Mouse (Mus musculus) neural tube, embryonic 13.5 days (tissue): ENCODE results near the gene Asb5. TPM values are rescaled to one million over a fixed set of nuclear protein-coding genes. Genes with fewer than 3 reads are reported as not detected.
"Not testable (repeated sequence)": the region's sequence is repeated elsewhere in the genome, so short reads cannot be mapped to it uniquely, and the experiment has no call there.

Experiments used
- ATAC-seq: fragments of 200-750 bp; cut with Nextera tagmentation; 2 replicates; pipeline ENCODE4 v1.8.0; 2017; ENCODE audit warnings: low read depth, mild to moderate bottlenecking, moderate TSS enrichment, moderate library complexity
- H3K27ac ChIP-seq: fragments of 300-500 bp; sonication (generic); replicated peaks from 2 replicates; pipeline ENCODE4 v1.5.1; 2015; ENCODE audit warnings: moderate library complexity, mild to moderate bottlenecking, inconsistent platforms
- H3K27me3 ChIP-seq: fragments of 300-500 bp; sonication (generic); 2 replicates; pipeline ENCODE4 v1.6.1; 2015; ENCODE audit warnings: mild to moderate bottlenecking, inconsistent platforms
- H3K36me3 ChIP-seq: fragments of 300-500 bp; sonication (generic); 2 replicates; pipeline ENCODE4 v1.6.1; 2015; ENCODE audit warnings: mild to moderate bottlenecking, inconsistent platforms
- H3K4me1 ChIP-seq: fragments of 300-500 bp; sonication (generic); replicated peaks from 2 replicates; pipeline ENCODE4 v1.6.1; 2015; ENCODE audit warnings: inconsistent platforms
- H3K4me2 ChIP-seq: fragments of 300-500 bp; sonication (generic); 2 replicates; pipeline ENCODE4 v1.6.1; 2015; ENCODE audit warnings: inconsistent platforms, mild to moderate bottlenecking, moderate library complexity
- H3K4me3 ChIP-seq: fragments of 300-500 bp; sonication (generic); 2 replicates; pipeline ENCODE4 v1.5.1; 2015; ENCODE audit warnings: mild to moderate bottlenecking, inconsistent platforms
- H3K9ac ChIP-seq: fragments of 300-500 bp; sonication (generic); 2 replicates; pipeline ENCODE4 v1.6.1; 2015; ENCODE audit warnings: moderate library complexity, mild to moderate bottlenecking, inconsistent platforms
- H3K9me3 ChIP-seq: fragments of 300-500 bp; sonication (generic); 2 replicates; pipeline ENCODE4 v1.6.1; 2016; ENCODE audit warnings: inconsistent platforms
- WGBS: fragments of 180-500 bp; shearing (Covaris S2); methylation state at CpG from one replicate; pipeline ENCODE4 v1.1.7; 2015; 5-methylcytosine and 5-hydroxymethylcytosine counted together
- polyA plus RNA-seq: library from polyadenylated mRNA; unstranded; fragments of >200 nt; fragmentation: Nextera tagmentation; extraction: Ambion mirVana; gene quantifications from 2 replicates; pipeline ENCODE4 v1.2.1, GENCODE M21; 2015

Gene Asb5
- polyA plus RNA-seq, 1 experiment from 2014 or later, result 5.2 TPM

- no peak overlapping the region for H3K9ac ChIP-seq
- no peak overlapping the region for H3K4me3 ChIP-seq
- H3K9me3 ChIP-seq, result no peaks in the 10 kb centered on the region
- no peaks in the 10 kb centered on the region for H3K27me3 ChIP-seq
- no peak overlapping the region for H3K27ac ChIP-seq
- peaks cover 9% of the 10 kb centered on the region for H3K4me1 ChIP-seq
- no peak overlapping the region for H3K4me2 ChIP-seq
- ATAC-seq, result no peak
- 91% methylated on average over 2 of the region's 2 CpGs for WGBS
- H3K36me3 ChIP-seq, result no peaks in the 10 kb centered on the region
These were observed 67.6 kb downstream of the Asb5 start for GRCm38 (mm10) chr8:54596940-54597339.

GRCm38 (mm10) chr8:54597386-54597785, 68.0 kb downstream of the Asb5 start:
- Histone ChIP-seq H3K9ac (no peak overlapping the region), H3K27ac (no peak overlapping the region), H3K27me3 (no peaks in the 10 kb centered on the region), H3K9me3 (no peaks in the 10 kb centered on the region), H3K4me1 (peaks cover 9% of the 10 kb centered on the region), H3K4me3 (no peak overlapping the region), H3K36me3 (no peaks in the 10 kb centered on the region), H3K4me2 (no peak overlapping the region)
- no peak for ATAC-seq
- WGBS, result 85% methylated on average over 2 of the region's 2 CpGs

GRCm38 (mm10) chr8:54600671-54601251, 71.4 kb downstream of the Asb5 start, which contains the start of gene Spata4:
Gene Spata4, plus strand, starts transcription at chr8:54600781.
- peak within 1 kb of the TSS; percentile 59 for H3K9ac ChIP-seq
- peaks cover 9% of the 10 kb centered on the region for H3K4me1 ChIP-seq
- H3K27ac ChIP-seq, result peak within 1 kb of the TSS; percentile 29; the same call in 1 of the 2 replicates
- peak within 1 kb of the TSS; percentile 57 for H3K4me2 ChIP-seq
- WGBS, result 6% methylated on average over 21 of the region's 21 CpGs
- no peaks in the 10 kb centered on the region for H3K36me3 ChIP-seq
- no peaks in the 10 kb centered on the region for H3K27me3 ChIP-seq
- H3K9me3 ChIP-seq, result no peaks in the 10 kb centered on the region
- peak; percentile 91 for ATAC-seq
- peak within 1 kb of the TSS; percentile 35 for H3K4me3 ChIP-seq

- no peak for ATAC-seq
- no peaks in the 10 kb centered on the region for H3K27me3 ChIP-seq
- no peak overlapping the region for H3K27ac ChIP-seq
- H3K4me3 ChIP-seq, result no peak overlapping the region
- 81% methylated on average over 4 of the region's 4 CpGs for WGBS
- H3K9ac ChIP-seq, result no peak overlapping the region
- no peaks in the 10 kb centered on the region for H3K36me3 ChIP-seq
- H3K9me3 ChIP-seq, result no peaks in the 10 kb centered on the region
- H3K4me1 ChIP-seq, result peaks cover 9% of the 10 kb centered on the region
- no peak overlapping the region for H3K4me2 ChIP-seq
These were observed 74.1 kb downstream of the Asb5 start for GRCm38 (mm10) chr8:54603440-54603839.

- Histone ChIP-seq H3K4me3 (no peak overlapping the region), H3K36me3 (no peaks in the 10 kb centered on the region), H3K9me3 (no peaks in the 10 kb centered on the region), H3K9ac (no peak overlapping the region), H3K4me1 (no peaks in the 10 kb centered on the region), H3K4me2 (no peak overlapping the region), H3K27me3 (no peaks in the 10 kb centered on the region), H3K27ac (no peak overlapping the region)
- no peak for ATAC-seq
- 92% methylated on average over 2 of the region's 2 CpGs for WGBS
These were observed 80.0 kb downstream of the Asb5 start for GRCm38 (mm10) chr8:54609336-54609735.

- no peak for ATAC-seq
These were observed 80.9 kb downstream of the Asb5 start for GRCm38 (mm10) chr8:54610238-54610637.

GRCm38 (mm10) chr8:54616710-54617109, 87.3 kb downstream of the Asb5 start:
- H3K4me1 ChIP-seq, H3K36me3 ChIP-seq, H3K9me3 ChIP-seq, ATAC-seq, H3K4me2 ChIP-seq, H3K9ac ChIP-seq, H3K27me3 ChIP-seq, H3K4me3 ChIP-seq, H3K27ac ChIP-seq: not testable (repeated sequence)
- WGBS, result 87% methylated on average over 17 of the region's 17 CpGs

More at GRCm38 (mm10) chr8:54610238-54610637, 80.9 kb downstream of the Asb5 start:
- H3K4me1 ChIP-seq, result no peaks in the 10 kb centered on the region
- no peaks in the 10 kb centered on the region for H3K36me3 ChIP-seq
- no peak overlapping the region for H3K27ac ChIP-seq
- no peak overlapping the region for H3K9ac ChIP-seq
- no peaks in the 10 kb centered on the region for H3K9me3 ChIP-seq
- H3K27me3 ChIP-seq, result no peaks in the 10 kb centered on the region
- WGBS, result 88% methylated on average over 4 of the region's 4 CpGs
- H3K4me2 ChIP-seq, result no peak overlapping the region
- H3K4me3 ChIP-seq, result no peak overlapping the region

Other genes with a start within 250 kb of the Asb5 start
- gene Spcs3, start 418 bp downstream of the Asb5 start, polyA plus RNA-seq, result 48.6 and 59.3 TPM in 2 replicates
- gene Spata4, start 71.2 kb downstream of the Asb5 start, polyA plus RNA-seq, result not detected in 2 replicates